Mouse (Mus musculus) heart, adult 2 months (tissue): ENCODE data around the gene Rad9b.

Source experiments
- CTCF ChIP-seq: fragments of 200-600 bp; IDR thresholded peaks from 2 replicates; pipeline ENCODE4 v1.8.1; 2022; ENCODE audit warnings: antibody characterized with exemption, mild to moderate bottlenecking, moderate library complexity
- EP300 ChIP-seq: fragments of 200-500 bp; IDR thresholded peaks from 2 replicates; pipeline ENCODE4 v1.6.1; 2011; ENCODE audit warnings: low read depth, low read length, control low read depth; ENCODE audit not compliant: insufficient read depth
- POLR2A ChIP-seq: fragments of 200-500 bp; IDR thresholded peaks from 2 replicates; pipeline ENCODE4 v1.6.1; 2011; ENCODE audit warnings: mild to moderate bottlenecking, low read depth, low read length, control low read depth; ENCODE audit not compliant: insufficient read depth

GRCm38 (mm10) chr5:122397495-122397894 is 43.5 kb upstream of the Rad9b start:
- TF ChIP-seq POLR2A (no peak), CTCF (no peak), EP300 (no peak)
